Mouse (Mus musculus) megakaryocyte, embryonic 14.5 days (primary cell): ENCODE results near the gene Tubb2b. TPM values are rescaled to one million over a fixed set of nuclear protein-coding genes. Genes with fewer than 3 reads are reported as not detected.

Source experiments
- H3K27me3 ChIP-seq: replicated peaks from 2 replicates; pipeline ENCODE3; 2012; ENCODE audit warnings: inconsistent platforms
- H3K36me3 ChIP-seq: replicated peaks from 2 replicates; pipeline ENCODE3; 2012; ENCODE audit warnings: low read length, inconsistent platforms, mixed read lengths
- H3K4me1 ChIP-seq: 2 replicates; pipeline ENCODE4 v1.6.1; 2012; ENCODE audit warnings: inconsistent platforms
- H3K4me3 ChIP-seq: replicated peaks from 2 replicates; pipeline ENCODE3; 2012; ENCODE audit warnings: moderate library complexity, mild to moderate bottlenecking, inconsistent platforms
- H3K9me3 ChIP-seq: 2 replicates; pipeline ENCODE4 v1.6.1; 2012; ENCODE audit warnings: inconsistent platforms
- FLI1 ChIP-seq: IDR thresholded peaks from 2 replicates; pipeline ENCODE4 v1.6.1; 2012; ENCODE audit warnings: low read length, inconsistent platforms, mixed read lengths
- GATA1 ChIP-seq: IDR thresholded peaks from 3 replicates; pipeline ENCODE4 v1.6.1; 2012; ENCODE audit warnings: mixed read lengths, low read length, inconsistent platforms, borderline replicate concordance
- polyA plus RNA-seq: library from polyadenylated mRNA; stranded (reverse); fragments of >175 nt; gene quantifications from 2 replicates; pipeline ENCODE4 v1.2.3, GENCODE M21; 2012; ENCODE audit warnings: low replicate concordance; ENCODE audit not compliant: insufficient read depth

The Tubb2b gene
- polyA plus RNA-seq, 1 experiment: 11.0 TPM

DNA sequence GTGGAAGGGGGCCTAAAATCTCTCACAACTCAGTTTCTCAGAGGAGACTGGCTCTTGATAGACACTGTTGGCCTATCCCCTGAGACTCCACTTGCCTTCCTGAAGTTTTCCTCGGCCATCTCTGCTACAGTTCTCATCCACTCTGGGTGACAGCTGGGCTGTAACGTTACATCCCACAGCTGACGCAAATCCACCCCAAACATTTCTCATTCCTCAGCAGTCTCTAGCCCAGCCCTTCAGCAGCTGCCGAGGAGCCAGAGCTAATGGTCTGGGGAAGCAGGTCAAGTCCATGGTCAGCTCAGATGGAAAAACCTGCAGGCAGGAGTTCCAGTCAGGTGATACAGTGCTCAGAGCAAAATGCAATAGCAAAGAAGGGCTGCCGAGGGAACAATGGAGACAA lies 19.2 kb downstream of the Tubb2b start:
- Histone ChIP-seq H3K36me3 (no peaks in the 10 kb centered on the region), H3K4me3 (no peak overlapping the region), H3K4me1 (peaks cover 38% of the 10 kb centered on the region), H3K27me3 (peaks cover 2% of the 10 kb centered on the region), H3K9me3 (no peaks in the 10 kb centered on the region)
- TF ChIP-seq GATA1 (no peak), FLI1 (no peak)

DNA sequence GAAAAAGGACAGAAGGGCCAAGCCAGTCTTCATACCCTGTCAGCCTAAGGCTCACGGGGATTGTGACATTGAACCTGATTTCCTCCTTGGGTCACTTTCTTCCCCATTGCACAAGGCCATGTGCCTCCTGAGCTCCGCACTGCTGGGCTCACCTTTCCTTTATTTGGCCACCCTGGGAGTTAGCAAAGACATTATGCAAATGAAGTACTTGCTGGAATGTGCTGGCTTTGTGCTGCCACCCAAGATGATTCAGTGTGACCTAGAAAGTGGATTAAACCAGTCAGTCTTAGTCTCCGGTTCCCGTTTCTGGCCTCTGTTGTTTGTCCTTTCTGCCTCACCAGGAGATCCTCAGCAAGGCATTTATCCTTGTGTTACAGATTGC lies 20.6 kb downstream of the Tubb2b start:
- Histone ChIP-seq H3K27me3 (peaks cover 2% of the 10 kb centered on the region), H3K4me1 (peaks cover 28% of the 10 kb centered on the region), H3K4me3 (no peak overlapping the region), H3K9me3 (no peaks in the 10 kb centered on the region), H3K36me3 (no peaks in the 10 kb centered on the region)
- TF ChIP-seq FLI1: no peak
- no peak for TF ChIP-seq GATA1

GRCm38 (mm10) chr13:34109035-34109676 lies 21.1 kb downstream of the Tubb2b start:
- Histone ChIP-seq H3K27me3 (peaks cover 2% of the 10 kb centered on the region), H3K4me1 (peaks cover 28% of the 10 kb centered on the region), H3K4me3 (no peak overlapping the region), H3K9me3 (no peaks in the 10 kb centered on the region), H3K36me3 (no peaks in the 10 kb centered on the region)
- TF ChIP-seq FLI1 (no peak), GATA1 (no peak)

GRCm38 (mm10) chr13:34106999-34107398 lies 23.3 kb downstream of the Tubb2b start:
- H3K4me1 ChIP-seq: peaks cover 28% of the 10 kb centered on the region
- TF ChIP-seq FLI1: no peak
- TF ChIP-seq GATA1: no peak

GRCm38 (mm10) chr13:34106256-34106655 lies 24.0 kb downstream of the Tubb2b start:
- H3K4me3 ChIP-seq: no peak overlapping the region
- no peaks in the 10 kb centered on the region for H3K9me3 ChIP-seq
- H3K27me3 ChIP-seq: peaks cover 2% of the 10 kb centered on the region
- peaks cover 35% of the 10 kb centered on the region for H3K4me1 ChIP-seq
- TF ChIP-seq GATA1 (no peak), FLI1 (no peak)
- H3K36me3 ChIP-seq: no peaks in the 10 kb centered on the region

More at GRCm38 (mm10) chr13:34106999-34107398, 23.3 kb downstream of the Tubb2b start:
- no peaks in the 10 kb centered on the region for H3K9me3 ChIP-seq
- no peaks in the 10 kb centered on the region for H3K36me3 ChIP-seq
- H3K4me3 ChIP-seq: no peak overlapping the region
- H3K27me3 ChIP-seq: peaks cover 2% of the 10 kb centered on the region

- Histone ChIP-seq H3K4me1 (peaks cover 44% of the 10 kb centered on the region), H3K4me3 (no peak overlapping the region), H3K27me3 (peaks cover 2% of the 10 kb centered on the region), H3K36me3 (no peaks in the 10 kb centered on the region), H3K9me3 (no peaks in the 10 kb centered on the region)
- TF ChIP-seq GATA1 (no peak), FLI1 (no peak)
Measured at GRCm38 (mm10) chr13:34105364-34105763, 24.9 kb downstream of the Tubb2b start.

GRCm38 (mm10) chr13:34101908-34102307 lies 28.4 kb downstream of the Tubb2b start:
- no peak for TF ChIP-seq GATA1
- no peak for TF ChIP-seq FLI1
- Histone ChIP-seq H3K4me1 (peaks cover 45% of the 10 kb centered on the region), H3K4me3 (no peak overlapping the region), H3K36me3 (no peaks in the 10 kb centered on the region), H3K27me3 (no peaks in the 10 kb centered on the region), H3K9me3 (peaks cover 7% of the 10 kb centered on the region)

- H3K4me1 ChIP-seq: peaks cover 42% of the 10 kb centered on the region
- no peaks in the 10 kb centered on the region for H3K27me3 ChIP-seq
- TF ChIP-seq FLI1 (no peak), GATA1 (no peak)
- peaks cover 7% of the 10 kb centered on the region for H3K9me3 ChIP-seq
- H3K4me3 ChIP-seq: peak overlapping the region; percentile 71
- H3K36me3 ChIP-seq: no peaks in the 10 kb centered on the region
Measured at GRCm38 (mm10) chr13:34101247-34101646, 29.0 kb downstream of the Tubb2b start.

DNA sequence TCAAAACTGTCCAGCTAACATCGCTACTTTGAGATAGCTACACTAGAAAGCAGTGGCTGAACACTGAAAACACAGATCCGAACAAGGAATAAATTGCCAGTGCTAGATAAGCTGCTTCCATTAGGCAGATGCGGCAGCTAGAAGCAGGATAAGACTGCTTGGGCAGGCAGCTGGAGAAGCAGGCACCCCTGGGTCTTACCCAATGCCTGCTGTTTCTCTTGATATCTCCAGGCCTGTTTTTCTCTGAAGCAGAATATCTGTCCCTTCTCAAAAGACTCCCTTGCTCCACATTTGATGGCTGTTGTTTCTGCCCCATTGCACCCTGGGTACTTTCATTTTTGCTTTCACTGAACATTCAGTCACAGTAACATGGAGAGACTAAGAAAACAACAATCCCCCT lies 29.5 kb downstream of the Tubb2b start:
- no peaks in the 10 kb centered on the region for H3K27me3 ChIP-seq
- TF ChIP-seq GATA1: no peak
- H3K4me1 ChIP-seq: peaks cover 41% of the 10 kb centered on the region
- H3K4me3 ChIP-seq: peak overlapping the region; percentile 69
- H3K36me3 ChIP-seq: no peaks in the 10 kb centered on the region
- H3K9me3 ChIP-seq: peaks cover 7% of the 10 kb centered on the region

DNA sequence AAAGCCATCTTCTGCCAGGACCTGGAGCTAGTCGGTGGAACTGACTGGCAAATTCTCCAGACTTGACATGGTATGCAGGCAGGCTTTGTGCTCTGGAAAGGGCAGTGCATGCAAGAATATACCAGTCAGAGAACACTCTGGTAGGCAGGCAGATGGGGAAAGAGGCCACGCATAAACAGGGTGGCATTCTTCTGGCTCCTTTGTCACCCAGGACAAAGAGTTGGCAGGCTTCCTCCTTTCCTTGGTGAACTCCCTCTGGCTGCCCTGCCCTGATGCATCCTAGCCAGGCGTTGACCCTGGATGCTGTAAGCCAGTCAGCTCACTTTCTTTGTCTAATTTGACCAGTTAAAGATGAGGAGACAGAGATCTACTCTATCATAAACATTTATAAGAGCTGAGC lies 33.2 kb downstream of the Tubb2b start:
- Histone ChIP-seq H3K4me1 (peaks cover 32% of the 10 kb centered on the region), H3K4me3 (no peak overlapping the region), H3K9me3 (peaks cover 7% of the 10 kb centered on the region), H3K36me3 (no peaks in the 10 kb centered on the region), H3K27me3 (no peaks in the 10 kb centered on the region)
- TF ChIP-seq GATA1 (no peak), FLI1 (no peak)
